Mouse (Mus musculus): ENCODE results near the gene Pcid2.
A peak's percentile ranks its signal among the peaks of the same experiment; 100 is the strongest.
"Not testable (repeated sequence)": the region's sequence is repeated elsewhere in the genome, so short reads cannot be mapped to it uniquely, and the experiment has no call there.

Pcid2 gene

DNA sequence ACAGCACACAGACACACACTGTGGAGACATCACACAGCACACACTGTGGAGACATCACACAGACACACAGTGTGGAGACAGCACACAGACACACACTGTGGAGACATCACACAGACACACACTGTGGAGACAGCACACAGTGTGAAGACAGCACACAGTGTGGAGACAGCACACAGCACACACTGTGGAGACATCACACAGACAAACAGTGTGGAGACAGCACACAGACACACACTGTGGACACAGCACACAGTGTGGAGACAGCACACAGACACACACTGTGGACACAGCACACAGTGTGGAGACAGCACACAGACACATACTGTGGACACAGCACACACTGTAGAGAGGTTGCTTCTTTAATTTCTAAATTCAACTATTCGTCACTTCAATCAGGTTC, 29.7 kb downstream of the Pcid2 start:
- not testable (repeated sequence) for DNase-seq

DNA sequence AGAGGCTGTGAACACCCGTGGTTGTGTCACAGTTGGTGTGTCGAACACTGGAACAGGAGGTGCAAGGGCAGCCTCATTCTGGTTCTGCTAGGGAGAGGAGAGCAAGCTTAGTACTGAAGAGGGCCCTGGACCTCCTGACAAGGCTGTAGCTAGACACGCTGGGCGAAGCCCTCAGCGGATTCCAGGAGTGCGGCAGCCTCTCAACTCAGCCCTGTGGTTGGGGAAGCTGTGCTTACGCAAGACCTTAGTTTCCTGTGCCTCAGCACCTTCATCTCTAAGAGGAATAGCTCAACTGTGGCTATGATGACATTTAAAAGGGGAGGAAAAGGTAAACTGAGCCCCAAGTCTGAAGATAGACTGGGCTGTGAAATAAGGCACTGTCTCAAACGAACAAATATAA, 30.2 kb downstream of the Pcid2 start:
- no peak for DNase-seq

DNA sequence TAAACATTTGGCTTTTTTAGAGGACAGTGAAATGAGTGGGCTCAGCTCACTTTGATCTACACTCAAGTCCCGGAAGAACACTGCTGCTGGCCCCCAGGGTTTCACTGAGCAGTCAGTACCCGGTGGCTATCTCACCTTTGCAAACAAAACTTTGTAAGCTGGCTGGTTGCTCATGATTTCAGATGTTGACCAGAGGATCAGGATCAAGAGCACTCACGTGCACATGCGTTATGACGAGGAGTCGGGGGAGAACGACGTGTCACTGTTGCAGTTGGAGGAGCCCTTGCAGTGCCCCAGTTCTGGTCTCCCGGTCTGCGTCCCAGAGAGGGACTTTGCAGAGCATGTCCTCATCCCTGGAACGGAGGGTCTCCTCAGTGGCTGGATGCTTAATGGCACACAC, 32.0 kb downstream of the Pcid2 start:
- DNase-seq = no peak

DNA sequence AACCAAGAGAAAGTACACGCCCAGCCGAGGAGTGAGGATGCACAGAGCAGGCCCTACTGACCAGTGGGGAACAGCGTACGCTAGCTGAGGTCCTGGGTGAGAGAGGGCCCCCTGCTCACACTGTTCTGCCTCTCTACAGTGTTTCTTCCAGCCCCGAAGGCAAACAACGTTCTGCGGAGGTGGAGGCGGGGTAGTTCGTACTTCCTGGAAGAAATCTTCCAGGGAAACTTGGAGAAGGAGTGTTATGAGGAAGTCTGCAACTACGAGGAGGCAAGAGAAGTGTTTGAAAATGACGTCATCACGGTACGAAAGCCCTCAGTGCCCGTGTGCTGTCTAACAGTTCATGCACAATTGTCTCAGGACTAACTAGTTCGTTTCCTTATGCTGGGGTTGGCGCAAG, 42.1 kb downstream of the Pcid2 start:
- no peak for DNase-seq

DNA sequence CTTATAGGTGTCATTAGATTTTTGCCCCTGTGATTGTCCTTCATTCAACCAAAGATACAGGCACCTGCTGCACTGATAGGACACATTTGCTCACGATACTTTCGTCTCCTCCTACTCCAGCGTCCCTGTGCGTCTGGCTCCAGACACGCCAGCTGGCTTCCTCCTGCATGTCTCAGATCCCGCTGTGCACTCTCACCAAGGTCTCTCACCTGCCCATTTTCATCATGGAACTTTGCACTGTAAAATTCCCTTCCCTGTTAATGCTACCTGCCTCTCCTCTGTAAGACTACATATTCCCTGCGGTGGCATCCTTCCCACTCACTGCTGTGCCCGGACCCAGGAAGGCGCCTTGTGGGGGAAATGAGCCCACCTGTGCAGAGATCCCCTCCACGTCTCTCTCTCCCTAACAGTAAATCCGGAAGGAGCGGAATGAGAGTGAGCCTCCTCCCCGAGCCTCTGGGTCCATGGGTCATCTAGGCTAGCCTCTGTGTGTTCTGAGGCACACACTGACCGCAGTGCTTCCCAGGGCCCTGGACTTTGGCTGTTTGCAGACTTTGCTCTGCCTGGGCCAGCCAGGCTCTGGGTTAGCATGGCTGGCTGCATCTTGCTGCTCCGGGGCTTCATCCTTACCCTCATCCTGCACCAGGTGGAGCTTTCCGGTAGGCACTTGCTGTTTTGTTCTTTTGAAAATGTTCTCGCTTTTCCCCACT, 44.7 kb downstream of the Pcid2 start, which contains the start of gene Proz:
Gene Proz, plus strand, starts transcription at position 474 of the 710 bp plus-strand sequence.
- no peak for DNase-seq

DNA sequence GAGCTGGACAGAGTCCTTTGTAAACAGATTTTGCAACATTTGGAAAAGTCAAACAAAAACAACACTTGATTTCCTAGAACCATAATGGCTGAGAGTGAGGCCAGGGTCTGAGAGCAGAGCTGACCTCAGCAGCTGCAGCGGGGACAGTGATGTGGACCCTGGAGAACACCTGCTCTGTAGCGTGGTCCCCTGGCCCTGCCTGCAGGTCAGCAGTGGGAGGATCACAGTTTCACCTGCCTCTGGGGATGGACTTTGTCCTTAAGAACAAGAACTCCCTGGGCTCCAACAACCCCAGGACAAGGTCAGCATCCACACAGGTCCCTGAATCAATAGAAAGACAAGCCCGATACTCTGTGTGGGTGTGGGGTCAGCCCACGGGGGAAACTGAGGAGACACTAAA, 47.9 kb downstream of the Pcid2 start:
- DNase-seq = no peak

DNA sequence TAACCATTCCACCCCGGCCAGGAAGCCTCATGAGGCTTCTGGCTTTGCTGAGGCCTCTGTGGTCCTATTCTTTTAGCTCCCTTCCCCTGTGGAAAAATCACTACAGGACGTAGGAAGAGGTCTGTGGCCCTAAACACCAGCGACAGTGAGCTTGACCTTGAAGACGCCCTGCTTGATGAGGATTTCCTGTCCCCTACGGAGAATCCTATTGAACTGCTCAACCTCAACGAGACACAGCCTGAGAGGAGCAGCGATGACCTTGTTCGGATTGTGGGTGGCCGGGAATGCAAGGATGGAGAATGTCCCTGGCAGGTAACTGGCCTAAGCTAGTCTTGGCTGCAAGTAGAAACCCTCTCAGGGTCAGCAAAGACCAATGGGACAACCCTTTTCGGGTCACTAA, 54.7 kb downstream of the Pcid2 start:
- DNase-seq = no peak

DNA sequence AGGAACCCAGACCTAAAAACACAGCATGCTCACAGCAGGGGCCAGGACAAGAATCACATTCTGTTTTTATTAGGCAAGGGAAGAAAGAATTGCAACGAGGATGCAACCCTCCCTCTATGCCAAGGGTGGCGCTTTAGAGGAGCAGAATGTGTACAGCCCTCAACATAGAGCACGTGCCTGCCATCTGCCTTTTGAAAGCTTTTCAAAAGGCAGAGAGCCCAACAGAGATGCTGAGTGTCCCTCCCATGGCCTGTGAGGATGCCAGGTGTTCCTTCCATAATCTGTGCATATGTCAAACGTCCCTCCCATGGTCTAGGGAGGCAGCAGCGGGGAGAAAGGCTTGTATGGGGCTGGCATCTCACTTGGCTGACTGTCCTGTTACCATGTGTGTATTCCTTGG, 57.6 kb downstream of the Pcid2 start:
- no peak for DNase-seq

DNA sequence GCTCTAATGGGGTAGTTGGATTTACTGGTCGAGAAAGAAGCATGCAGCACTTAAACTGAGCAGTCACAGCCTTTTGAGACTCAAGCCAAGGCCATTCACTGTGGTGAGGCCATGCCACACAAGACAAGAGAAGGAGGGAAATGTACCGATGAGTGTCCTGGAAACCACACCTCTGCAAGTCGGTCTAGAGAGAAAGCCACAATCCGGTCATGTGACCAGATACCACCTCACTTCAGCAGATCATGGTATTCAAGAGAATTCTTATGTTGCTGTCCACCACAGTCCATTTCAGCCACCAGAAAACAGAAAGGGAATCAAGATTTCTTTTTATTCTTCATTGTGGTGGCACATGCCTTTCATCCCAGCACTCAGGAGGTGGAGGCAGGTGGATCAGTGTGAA, 63.8 kb downstream of the Pcid2 start:
- no peak for DNase-seq

DNA sequence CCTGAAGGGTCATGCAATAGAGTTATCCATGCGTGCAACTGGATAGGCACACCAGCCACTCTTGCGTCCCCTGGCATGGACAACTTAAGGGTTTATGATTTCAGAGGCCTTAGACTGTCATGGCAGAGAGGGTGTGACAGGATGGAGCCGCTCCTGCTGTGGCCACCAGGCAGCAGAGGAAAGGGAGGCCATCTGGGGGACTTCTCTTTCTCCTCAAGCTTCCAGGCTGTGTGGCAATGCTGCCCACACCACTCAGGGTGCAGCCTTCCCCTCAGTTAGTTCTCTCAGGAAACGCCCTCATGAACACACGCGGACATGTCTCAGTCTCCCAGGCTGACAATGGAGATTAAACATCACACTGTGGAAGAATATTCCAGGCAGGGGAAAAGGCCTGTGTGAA, 66.2 kb downstream of the Pcid2 start:
- DNase-seq = no peak

DNA sequence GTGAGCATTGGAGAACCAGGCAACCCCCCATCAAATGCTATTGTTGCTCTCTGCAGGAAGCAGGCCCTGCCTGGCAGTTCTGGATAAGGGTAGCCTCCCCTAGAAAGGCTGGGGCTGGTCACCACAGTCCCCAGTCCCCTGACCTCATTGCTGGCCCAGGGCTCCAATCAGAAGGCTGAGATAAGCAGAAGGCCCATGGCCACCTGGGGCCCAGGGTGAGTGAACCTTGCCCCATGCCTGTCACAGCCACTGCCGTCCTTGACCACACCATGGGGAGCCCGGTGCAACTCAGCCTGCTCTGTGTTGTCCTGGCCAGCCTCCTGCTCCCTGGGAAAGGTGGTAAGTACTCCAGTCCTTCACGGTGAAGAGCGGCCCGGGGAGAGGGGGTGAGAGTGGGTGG, 67.7 kb downstream of the Pcid2 start:
- DNase-seq = no peak

DNA sequence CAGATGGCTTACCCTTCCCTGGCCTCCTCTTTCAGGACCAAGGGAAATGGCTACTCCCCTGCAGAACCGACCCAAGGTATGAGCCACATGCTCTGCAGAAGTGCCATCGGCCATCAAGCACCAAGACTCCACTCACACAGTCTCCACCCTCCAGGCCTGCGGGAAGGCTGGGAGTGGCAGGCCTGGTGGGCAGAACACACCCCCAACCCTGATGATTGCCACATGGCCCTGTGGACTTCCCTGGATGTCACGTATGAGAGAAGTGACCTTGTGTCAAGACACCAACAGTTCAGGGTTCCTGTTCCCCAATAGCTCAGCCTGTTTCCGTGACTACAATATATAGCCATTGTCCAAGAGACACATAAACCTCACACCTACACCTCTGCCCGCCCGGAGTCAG, 68.2 kb downstream of the Pcid2 start, which contains the start of gene F10:
Gene F10, plus strand, starts transcription at position 294 of the 400 bp plus-strand sequence.
- no peak for DNase-seq

DNA sequence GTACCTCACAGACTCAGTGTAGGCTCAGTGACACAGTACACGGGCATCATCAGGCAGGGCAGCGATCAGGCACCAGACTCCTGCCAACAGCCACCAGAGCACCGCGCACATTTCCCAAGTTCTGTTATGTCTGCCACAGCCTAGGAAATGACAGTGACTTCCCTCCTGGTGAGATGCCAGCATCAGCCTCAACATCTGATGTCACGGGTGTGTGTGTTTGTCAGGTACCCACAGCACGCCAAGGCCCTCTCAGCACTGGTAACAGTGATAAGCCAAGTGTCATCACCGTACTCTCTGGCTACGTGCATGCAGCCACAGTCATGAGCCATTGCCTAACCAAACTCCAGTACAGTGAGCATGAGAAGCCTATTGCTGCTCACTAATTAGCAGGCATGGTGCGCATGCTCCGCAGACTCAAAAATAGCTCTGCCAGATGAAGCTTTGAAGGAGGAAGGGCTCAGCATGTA, 68.9 kb downstream of the Pcid2 start:
- no peak for DNase-seq

DNA sequence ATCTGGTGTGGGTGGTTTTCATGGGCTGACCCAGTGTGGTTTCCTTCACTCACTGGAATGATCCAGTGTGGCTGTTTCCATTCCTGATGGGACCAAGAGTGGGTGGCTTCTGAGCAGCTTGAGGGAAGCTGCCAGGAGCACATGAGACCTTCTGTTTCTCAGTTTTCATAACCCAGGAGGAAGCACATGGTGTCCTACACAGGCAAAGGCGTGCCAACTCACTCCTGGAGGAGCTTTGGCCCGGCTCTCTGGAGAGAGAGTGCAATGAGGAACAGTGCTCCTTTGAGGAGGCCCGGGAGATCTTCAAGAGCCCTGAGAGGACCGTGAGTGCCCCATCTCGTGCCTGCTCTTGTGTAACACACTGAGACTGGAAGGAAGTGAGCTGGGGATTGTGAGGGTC, 76.8 kb downstream of the Pcid2 start:
- DNase-seq = peak; percentile 34 to 50

DNA sequence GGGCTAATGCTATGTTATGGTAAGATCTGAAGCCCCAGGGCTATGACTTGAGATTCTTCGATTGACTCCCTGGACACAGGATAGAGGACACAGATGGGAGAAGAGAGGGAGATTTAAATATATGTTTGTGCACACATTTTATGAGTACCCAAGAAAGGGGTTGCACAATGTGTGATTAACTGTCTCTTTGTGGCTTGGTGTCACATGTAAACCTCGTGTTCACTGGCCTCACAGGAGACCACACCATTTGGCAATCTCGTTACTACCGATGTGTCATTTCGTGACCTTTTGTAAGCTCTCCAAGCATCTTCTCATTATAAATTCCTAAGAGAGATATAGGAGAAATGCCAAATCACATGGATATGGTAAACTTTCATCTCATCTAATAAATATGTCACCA, 77.6 kb downstream of the Pcid2 start:
- no peak for DNase-seq
